Mouse (Mus musculus): ENCODE measurements around the gene Tmem82.
"Not testable (repeated sequence)": the region's sequence is repeated elsewhere in the genome, so short reads cannot be mapped to it uniquely, and the experiment has no call there.

Gene Tmem82

GRCm38 (mm10) chr4:141578833-141579232 lies 39.6 kb downstream of the Tmem82 start:
- no peak for DNase-seq (ENCODE audit: low read depth in 2 of 2, low spot score in 2 of 2)

DNA sequence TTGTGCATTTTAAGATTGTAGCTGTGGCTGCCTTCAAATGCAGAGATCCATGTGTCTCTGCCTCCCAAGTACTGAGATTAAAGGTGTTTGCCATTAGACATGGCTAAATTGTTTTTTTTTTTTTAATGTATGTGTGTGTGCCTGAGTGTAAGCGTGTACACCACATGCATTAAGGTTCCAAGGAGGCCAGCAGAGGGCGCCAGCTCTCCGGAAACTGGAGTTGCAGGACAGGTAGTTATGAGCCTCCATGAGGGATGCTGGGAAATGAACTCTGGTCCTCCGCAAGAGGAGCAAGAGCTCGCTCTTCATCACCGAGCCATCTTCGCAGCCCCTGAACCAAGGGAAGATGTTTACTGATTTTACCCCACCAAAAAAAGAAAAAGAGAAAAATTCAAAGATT lies 41.6 kb downstream of the Tmem82 start:
- no peak for DNase-seq (ENCODE audit: low read depth in 2 of 2, low spot score in 2 of 2)

- no peak for DNase-seq (ENCODE audit: low read depth in 2 of 2, low spot score in 2 of 2)
These were observed 42.0 kb downstream of the Tmem82 start for GRCm38 (mm10) chr4:141576404-141576803.

DNA sequence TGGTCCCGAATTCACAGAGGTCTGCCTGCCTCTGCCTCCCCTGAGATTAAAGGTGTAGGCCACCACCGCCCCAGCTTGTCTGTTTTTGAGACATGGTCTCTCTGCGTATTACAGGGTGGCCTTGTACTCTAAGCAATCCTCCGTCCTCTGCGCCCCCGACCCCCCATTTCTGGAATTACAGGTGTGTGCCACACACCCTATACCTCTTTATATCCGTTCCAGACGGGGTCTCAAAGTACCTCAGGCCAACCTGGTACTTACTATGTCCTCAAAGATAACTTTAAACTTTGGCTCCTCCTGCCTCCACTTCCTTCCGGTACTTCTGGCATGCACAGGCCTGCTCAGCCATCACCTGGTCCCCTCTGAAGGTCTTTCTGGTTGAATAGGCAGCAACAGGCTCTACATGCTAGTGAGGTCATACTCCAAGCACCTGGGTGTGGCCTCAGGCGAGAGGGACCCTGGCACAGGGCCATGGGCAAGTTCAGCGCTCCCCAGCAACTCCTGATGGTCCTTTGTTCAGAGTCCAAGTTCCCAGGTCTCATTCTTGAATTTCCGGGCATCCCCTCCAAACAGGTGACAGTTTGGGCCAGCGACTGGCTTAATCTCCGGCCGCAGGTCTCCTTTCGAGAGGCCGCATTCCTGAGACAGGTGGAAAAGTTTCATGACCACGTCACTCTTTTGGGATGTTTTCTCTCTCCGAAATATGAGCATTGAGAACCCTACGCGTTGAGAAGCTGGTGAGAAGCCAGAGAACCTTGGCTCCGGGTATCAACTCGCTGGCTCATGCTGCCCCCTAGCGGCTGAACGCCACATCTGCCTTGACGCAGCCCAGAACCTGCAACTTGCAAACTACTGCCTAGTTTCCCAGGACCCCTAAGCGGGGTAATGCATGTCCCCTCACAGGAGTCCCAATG lies 43.4 kb downstream of the Tmem82 start:
- DNase-seq (ENCODE audit: low read depth in 2 of 2, low spot score in 2 of 2), result peak; percentile 77 to 82

DNA sequence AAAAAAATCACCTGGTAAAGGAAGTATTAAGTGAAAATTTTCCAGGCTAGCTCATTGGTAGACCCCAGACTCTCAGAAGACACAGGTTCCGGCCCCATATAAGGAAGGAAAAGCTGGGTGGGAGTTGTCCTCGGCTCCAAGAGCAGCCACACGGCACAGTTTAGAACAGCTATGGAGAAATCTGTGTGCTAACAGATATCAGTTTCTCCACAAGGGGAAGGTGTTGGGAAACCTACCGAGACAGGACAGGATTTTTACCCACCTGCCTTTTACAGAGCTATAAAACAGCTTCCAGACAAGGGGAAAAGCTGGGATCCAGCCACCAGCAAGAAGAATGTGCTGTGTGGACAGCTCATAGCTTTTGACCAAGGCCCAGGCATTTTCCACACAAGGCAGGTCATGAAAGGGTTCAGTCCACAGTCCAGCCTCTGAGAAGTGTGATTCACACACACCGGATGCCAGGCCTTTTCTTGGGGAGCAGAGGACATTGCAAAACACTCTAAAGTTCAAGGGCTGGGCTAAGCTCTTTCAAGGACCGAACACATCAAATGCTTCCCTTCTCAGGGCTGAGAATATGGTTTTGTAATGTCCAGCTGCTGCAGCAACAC lies 45.0 kb downstream of the Tmem82 start:
- no peak for DNase-seq (ENCODE audit: low read depth in 2 of 2, low spot score in 2 of 2)

GRCm38 (mm10) chr4:141572668-141573358 lies 45.6 kb downstream of the Tmem82 start:
- DNase-seq (ENCODE audit: low read depth in 2 of 2, low spot score in 2 of 2), result no peak

DNA sequence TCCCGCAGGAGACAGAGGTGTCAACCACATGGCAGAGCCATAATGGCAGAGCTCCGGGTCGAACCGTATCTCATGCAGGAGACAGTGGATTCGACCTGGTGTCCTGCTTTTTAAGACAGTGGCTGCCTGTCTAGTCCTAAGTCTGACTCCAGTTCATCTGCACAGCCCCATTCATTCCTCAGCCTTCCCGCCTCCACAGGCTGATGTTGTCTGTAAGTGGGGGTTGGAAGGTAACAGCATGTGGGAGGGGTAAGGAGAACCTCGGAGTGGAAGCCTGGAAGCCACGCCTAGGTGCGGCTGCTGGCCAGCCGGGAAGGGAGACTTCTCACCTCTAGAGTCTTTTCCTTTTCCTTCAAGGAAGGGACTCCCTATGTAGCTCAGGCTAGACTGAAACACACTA lies 46.5 kb downstream of the Tmem82 start:
- no peak for DNase-seq (ENCODE audit: low read depth in 2 of 2, low spot score in 2 of 2)

- no peak for DNase-seq (ENCODE audit: low read depth in 2 of 2, low spot score in 2 of 2)
These were observed 47.1 kb downstream of the Tmem82 start for GRCm38 (mm10) chr4:141571337-141571739.

DNA sequence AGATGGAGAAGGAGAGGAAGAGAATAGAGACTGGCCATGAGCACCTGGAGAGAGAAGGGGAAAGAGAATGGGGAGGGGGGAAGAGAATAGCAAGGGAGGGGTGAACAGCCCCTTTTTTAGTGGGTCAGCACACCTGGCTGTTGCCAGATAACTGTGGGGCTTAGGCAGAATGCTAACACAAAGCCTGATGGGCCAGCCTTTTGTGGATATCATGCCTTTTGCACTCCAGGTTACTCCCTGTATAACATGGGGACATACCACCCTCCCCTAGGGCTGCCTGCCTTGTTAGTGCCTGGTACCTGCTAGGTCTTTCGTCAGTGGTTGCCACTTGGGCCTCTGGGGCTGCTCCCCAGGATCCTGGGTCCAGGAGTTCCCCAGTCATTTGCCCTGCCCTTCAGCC lies 47.6 kb downstream of the Tmem82 start:
- DNase-seq (ENCODE audit: low read depth in 2 of 2, low spot score in 2 of 2), result no peak

DNA sequence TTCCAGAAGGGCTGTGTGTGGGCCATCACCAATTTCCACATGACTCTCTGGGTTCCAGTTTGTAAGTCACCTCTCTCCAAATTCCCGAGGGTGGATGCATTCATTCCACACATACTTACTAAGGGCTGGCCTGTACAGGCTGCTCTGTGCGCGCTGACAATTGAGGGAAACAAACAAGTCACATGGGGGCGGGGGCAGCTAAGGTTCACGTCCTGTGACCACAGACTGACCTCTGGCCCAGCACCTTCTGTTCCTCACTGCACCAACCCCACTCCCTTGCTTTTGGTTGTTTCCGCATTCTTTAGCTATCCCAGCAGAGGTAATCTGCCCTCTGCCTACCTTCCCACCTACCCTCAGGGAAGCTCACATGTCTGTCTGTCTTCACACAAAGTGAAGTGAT lies 48.4 kb downstream of the Tmem82 start:
- DNase-seq (ENCODE audit: low read depth in 2 of 2, low spot score in 2 of 2), result no peak

GRCm38 (mm10) chr4:141568966-141569365 lies 49.5 kb downstream of the Tmem82 start:
- DNase-seq (ENCODE audit: low read depth in 2 of 2, low spot score in 2 of 2), result no peak

DNA sequence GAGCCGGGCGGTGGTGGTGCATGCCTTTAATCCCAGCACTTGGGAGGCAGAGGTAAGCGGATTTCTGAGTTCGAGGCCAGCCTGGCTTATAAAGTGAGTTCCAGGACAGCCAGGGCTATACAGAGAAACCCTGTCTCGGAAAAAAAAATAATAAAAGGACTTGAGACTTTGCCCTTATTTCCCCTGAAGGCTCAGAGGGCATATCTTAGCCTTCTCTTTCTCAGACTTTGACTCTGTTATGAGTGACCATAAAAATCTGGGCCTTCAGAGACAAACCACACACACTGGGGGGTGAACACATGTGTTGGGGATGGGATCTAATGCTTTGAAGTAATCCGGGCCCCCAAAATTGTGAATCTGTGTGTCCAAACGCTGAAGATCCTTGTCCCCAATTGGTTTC lies 51.3 kb downstream of the Tmem82 start:
- not testable (repeated sequence) for DNase-seq (ENCODE audit: low read depth in 2 of 2, low spot score in 2 of 2)

DNA sequence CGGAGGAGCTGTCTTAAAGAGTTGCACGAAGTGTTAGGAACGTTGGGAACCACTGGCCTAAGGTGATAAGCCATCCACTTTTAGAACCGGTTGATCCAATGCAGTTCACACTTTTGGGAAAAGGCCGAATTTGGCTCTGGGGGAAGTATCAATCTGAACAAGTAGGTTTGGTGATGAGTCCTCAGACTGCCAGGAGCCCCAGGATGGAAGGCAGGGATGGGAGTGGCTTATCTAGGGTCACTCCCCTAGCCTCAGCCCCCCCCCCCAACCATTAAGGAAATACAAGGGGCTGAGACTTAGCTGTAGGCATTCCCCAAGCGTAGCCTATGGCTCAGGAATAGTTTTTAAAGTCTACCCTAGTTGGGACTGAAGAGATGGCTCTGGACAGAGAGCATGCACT lies 52.2 kb downstream of the Tmem82 start:
- no peak for DNase-seq (ENCODE audit: low read depth in 2 of 2, low spot score in 2 of 2)

DNA sequence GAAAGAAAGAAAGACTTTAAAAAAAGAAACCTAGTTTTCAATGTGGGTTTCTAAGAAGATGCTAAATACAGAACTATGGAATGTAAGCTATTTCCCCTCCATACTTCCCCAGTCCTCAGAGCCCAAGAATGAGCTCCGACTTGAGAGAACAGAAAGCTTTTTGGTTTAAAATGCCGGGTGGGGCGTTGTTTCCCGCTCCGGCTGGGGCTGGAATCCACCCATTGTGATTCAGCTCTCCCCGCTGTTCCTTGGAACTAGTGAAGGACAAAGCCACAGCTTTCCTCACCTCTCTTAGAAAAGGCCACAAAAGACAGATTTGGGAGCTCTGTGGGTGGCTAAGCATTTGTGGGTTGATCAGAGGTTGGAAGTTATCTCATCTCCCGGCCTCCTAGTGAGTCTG lies 53.1 kb downstream of the Tmem82 start:
- DNase-seq (ENCODE audit: low read depth in 2 of 2, low spot score in 2 of 2), result no peak

- no peak for DNase-seq (ENCODE audit: low read depth in 2 of 2, low spot score in 2 of 2)
These were observed 53.8 kb downstream of the Tmem82 start for GRCm38 (mm10) chr4:141564660-141565059.

DNA sequence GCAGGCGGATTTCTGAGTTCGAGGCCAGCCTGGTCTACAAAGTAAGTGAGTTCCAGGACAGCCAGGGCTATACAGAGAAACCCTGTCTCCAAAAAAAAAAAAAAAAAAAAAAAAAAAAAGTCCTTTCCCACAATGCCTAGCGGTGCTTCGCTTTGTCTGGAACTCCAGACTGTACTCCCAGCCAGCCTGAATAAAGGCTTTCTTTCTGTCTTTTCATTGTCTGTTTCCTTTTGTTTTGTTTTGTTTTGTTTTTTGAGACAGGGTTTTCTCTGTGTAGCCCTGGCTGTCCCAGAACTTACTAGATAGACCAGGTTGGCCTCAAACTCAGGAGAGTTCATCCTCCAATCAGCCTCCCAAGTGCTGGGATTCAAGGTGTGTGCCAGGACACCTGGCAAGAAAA lies 54.2 kb downstream of the Tmem82 start:
- no peak for DNase-seq (ENCODE audit: low read depth in 2 of 2, low spot score in 2 of 2)

Data from CD8-positive naive resting alpha-beta T cell, adult 2 months (primary cell).